Mouse (Mus musculus): ENCODE measurements around the gene Vmn1r235. TPM values are rescaled to one million over a fixed set of nuclear protein-coding genes. Genes with fewer than 3 reads are reported as not detected.
"Not testable (repeated sequence)": the region's sequence is repeated elsewhere in the genome, so short reads cannot be mapped to it uniquely, and the experiment has no call there.

Gene Vmn1r235
- polyA plus RNA-seq (2015; fragmentation: Nextera tagmentation; extraction: Ambion mirVana) = not detected in 2 replicates

DNA sequence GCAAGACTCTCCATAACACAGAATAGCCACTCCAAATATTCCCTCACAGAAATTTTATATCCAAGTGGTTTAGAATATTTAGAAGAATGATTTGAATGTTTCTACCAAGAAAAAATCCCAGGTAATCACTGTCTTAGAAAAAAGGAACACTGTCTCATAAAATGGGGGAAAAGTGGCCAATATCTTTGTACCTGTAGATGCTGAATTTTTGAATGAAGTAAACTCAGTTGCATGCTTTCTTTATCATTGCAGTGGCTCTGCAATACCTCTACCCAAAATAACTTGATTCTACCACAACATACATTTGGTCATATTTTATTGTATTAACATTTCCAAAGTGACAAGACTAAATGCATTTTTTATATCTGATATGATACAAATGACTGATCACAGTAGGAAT is at the start of gene Vmn1r235:
TSS of gene Vmn1r235 (plus strand) at position 301 of the 400 bp plus-strand sequence.
- no peak within 1 kb of the TSS for H3K4me2 ChIP-seq
- H3K4me3 ChIP-seq (replicated peaks) = no peak within 1 kb of the TSS
- no peak within 1 kb of the TSS for H3K27ac ChIP-seq
- H3K27me3 ChIP-seq = no peaks in the 10 kb centered on the region
- no peaks in the 10 kb centered on the region for H3K9me3 ChIP-seq (replicated peaks)
- no peak for ATAC-seq (ENCODE audit: low read depth)
- no peaks in the 10 kb centered on the region for H3K4me1 ChIP-seq (replicated peaks)
- no peak within 1 kb of the TSS for H3K9ac ChIP-seq
- no peaks in the 10 kb centered on the region for H3K36me3 ChIP-seq
- DNase-seq = no peak

DNA sequence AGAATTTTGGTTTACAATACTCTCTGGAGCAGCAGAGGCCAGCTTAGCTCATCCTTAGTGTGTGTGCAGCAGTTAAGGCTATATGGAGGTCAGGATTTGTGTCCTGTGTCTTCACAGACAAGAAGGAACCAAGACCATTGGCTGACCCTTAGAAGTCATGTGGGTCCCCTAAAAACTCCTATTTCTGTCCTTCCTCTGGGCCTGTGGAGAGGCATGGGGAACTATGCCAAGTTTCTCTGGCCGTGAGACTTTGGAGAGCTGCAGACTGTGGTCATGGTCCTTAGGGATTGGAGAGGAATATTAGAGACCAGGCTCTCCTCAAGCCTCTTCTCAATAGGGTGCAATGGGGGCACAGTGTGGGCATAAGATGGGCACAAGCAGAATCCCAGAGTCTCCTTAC is 45.1 kb upstream of the Vmn1r235 start:
- not testable (repeated sequence) for H3K4me1 ChIP-seq (replicated peaks); H3K27ac ChIP-seq; H3K27me3 ChIP-seq; H3K4me3 ChIP-seq (replicated peaks); H3K36me3 ChIP-seq; H3K9ac ChIP-seq; H3K4me2 ChIP-seq; DNase-seq; H3K9me3 ChIP-seq (replicated peaks); ATAC-seq (ENCODE audit: low read depth)
- 46% methylated on average over 1 of the region's 1 CpGs for WGBS (ENCODE audit: insufficient replicate concordance)

- ATAC-seq (ENCODE audit: low read depth) (no peak), DNase-seq (no peak)
- Histone ChIP-seq H3K27me3 (no peaks in the 10 kb centered on the region), H3K4me2 (no peak within 1 kb of the TSS), H3K36me3 (no peaks in the 10 kb centered on the region), H3K4me3 (replicated peaks) (no peak within 1 kb of the TSS), H3K4me1 (replicated peaks) (no peaks in the 10 kb centered on the region), H3K9me3 (replicated peaks) (no peaks in the 10 kb centered on the region), H3K27ac (no peak within 1 kb of the TSS), H3K9ac (no peak within 1 kb of the TSS)
- WGBS (ENCODE audit: insufficient replicate concordance) = 57% methylated on average over 1 of the region's 1 CpGs
Observed at GRCm38 (mm10) chr17:21225787-21226186, 30.4 kb upstream of the Vmn1r235 start, which contains the start of gene Vmn1r234. Gene Vmn1r234 (plus strand): TSS chr17:21226087.

GRCm38 (mm10) chr17:21231654-21232053 is 24.6 kb upstream of the Vmn1r235 start:
- ATAC-seq (ENCODE audit: low read depth) = no peak
- Histone ChIP-seq H3K4me1 (replicated peaks) (no peaks in the 10 kb centered on the region), H3K4me3 (replicated peaks) (no peak overlapping the region), H3K9ac (no peak overlapping the region), H3K27me3 (no peaks in the 10 kb centered on the region), H3K27ac (no peak overlapping the region), H3K9me3 (replicated peaks) (no peaks in the 10 kb centered on the region), H3K4me2 (no peak overlapping the region), H3K36me3 (no peaks in the 10 kb centered on the region)
- 25% methylated on average over 9 of the region's 9 CpGs for WGBS (ENCODE audit: insufficient replicate concordance)
- DNase-seq = no peak

DNA sequence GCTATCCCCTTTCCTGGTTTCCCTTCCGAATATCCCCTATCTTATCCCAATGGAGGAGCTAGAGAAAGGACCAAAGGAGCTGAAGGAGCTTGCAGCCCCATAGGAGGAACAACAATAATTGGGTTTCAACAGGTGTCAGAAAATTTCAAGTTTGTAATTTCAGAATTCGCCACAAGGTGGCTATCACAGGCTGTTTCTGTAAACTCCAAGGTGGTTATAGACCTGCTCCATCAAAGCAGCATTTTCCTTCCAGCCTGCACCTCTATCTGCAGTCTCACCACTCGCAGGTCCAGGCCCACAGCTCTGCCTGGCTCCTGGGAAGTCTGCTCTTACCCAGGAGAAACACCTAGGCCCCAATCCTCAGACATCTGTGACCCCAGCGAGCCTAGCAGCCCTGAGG is 15.9 kb downstream of the Vmn1r235 start:
- Histone ChIP-seq H3K4me2 (no peak overlapping the region), H3K9ac (no peak overlapping the region), H3K4me1 (replicated peaks) (no peaks in the 10 kb centered on the region), H3K4me3 (replicated peaks) (no peak overlapping the region), H3K36me3 (no peaks in the 10 kb centered on the region), H3K27me3 (no peaks in the 10 kb centered on the region), H3K27ac (no peak overlapping the region), H3K9me3 (replicated peaks) (no peaks in the 10 kb centered on the region)
- DNase-seq = peak; percentile 22
- no peak for ATAC-seq (ENCODE audit: low read depth)
- WGBS (ENCODE audit: insufficient replicate concordance) = 7% methylated on average over 4 of the region's 4 CpGs

DNA sequence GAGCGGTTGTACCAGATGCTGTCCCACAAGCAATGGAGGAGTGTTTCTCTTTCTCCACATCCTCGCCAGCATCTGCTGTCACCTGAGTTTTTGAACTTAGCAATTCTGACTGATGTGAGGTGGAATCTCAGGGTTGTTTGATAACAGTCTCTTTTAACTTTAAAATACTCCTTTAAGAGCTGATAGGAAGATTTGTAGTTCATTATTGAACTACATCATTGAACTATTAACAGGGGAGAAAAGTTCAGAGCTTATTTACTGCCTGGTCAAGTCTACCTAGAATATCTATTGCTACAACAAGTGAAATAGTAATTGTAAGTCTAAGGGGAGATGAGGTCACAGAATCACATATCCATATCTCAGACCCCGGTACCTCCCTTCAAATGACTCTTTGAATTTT is 26.4 kb downstream of the Vmn1r235 start, which contains the start of gene Vmn1r236:
TSS of gene Vmn1r236 (plus strand) at position 301 of the 400 bp plus-strand sequence.
- Histone ChIP-seq H3K4me1 (replicated peaks) (no peaks in the 10 kb centered on the region), H3K9ac (no peak within 1 kb of the TSS), H3K27me3 (no peaks in the 10 kb centered on the region), H3K4me3 (replicated peaks) (no peak within 1 kb of the TSS), H3K36me3 (no peaks in the 10 kb centered on the region), H3K4me2 (no peak within 1 kb of the TSS), H3K9me3 (replicated peaks) (no peaks in the 10 kb centered on the region), H3K27ac (no peak within 1 kb of the TSS)
- WGBS (ENCODE audit: insufficient replicate concordance) = 55% methylated on average over 3 of the region's 3 CpGs
- ATAC-seq (ENCODE audit: low read depth) (no peak), DNase-seq (no peak)

DNA sequence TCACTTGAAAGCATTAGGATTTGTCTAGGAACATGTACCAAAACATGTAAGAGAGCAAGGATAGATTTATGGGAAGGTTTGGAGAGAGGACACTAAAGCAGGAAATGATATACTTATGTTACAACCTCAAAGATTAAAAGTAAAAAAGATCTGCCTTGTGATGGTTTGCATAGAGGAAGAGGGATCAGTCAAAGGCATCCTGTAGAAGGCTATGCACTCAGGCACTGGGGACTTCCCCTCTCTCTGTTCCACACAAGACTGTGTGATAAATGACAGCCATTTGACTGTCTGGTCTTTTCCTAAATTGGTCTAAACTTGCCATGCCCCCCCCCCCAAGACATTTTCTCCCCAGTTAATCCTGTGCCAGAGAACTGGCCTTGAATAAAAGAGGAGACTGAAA is 28.2 kb downstream of the Vmn1r235 start:
- no peak overlapping the region for H3K4me3 ChIP-seq (replicated peaks)
- H3K4me2 ChIP-seq = no peak overlapping the region
- no peaks in the 10 kb centered on the region for H3K4me1 ChIP-seq (replicated peaks)
- ATAC-seq (ENCODE audit: low read depth) (no peak), DNase-seq (no peak)
- H3K27me3 ChIP-seq = no peaks in the 10 kb centered on the region
- no peaks in the 10 kb centered on the region for H3K36me3 ChIP-seq
- no peak overlapping the region for H3K27ac ChIP-seq
- H3K9ac ChIP-seq = no peak overlapping the region
- no peaks in the 10 kb centered on the region for H3K9me3 ChIP-seq (replicated peaks)

DNA sequence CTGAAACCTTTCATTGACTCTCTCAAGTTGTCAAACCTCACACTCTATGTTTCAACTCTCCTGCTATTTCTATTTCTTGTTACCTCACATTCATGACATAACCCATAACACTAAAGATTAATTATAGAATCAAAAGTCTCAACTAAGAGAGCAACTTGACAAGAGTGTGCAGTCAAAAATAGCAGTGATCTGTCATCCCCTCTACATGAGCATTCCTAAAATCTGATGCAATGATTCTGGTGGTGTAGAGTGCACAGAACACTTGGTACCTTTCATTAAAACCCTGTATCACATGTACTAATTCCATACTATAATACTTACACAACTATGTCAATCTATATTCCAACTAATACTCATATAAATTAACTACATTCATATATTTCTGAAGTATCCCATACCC is 33.5 kb downstream of the Vmn1r235 start:
- Histone ChIP-seq H3K4me1 (replicated peaks) (no peaks in the 10 kb centered on the region), H3K27me3 (no peaks in the 10 kb centered on the region), H3K27ac (no peak overlapping the region), H3K9ac (no peak overlapping the region), H3K4me2 (no peak overlapping the region), H3K4me3 (replicated peaks) (no peak overlapping the region), H3K36me3 (no peaks in the 10 kb centered on the region), H3K9me3 (replicated peaks) (no peaks in the 10 kb centered on the region)
- DNase-seq (no peak), ATAC-seq (ENCODE audit: low read depth) (no peak)

DNA sequence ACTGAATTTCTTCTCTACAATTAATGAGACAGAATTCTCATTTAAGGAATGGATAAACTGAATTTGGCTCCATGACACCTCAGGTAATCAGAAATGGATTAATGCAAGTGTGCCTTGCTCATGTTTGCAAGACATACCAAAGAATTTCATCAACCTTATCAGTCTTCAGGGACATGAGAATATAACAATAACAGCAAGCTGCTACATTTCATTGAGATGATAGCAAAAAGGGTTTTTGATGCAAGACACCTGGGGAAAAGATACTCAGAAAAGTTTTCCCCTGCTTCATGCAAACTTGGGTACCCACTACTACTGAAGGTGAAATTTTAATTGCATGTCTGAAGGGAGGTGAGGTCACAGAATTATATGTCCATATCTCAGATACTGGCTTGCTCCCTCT is 55.4 kb downstream of the Vmn1r235 start, which contains the start of gene Vmn1r237:
TSS of gene Vmn1r237 (plus strand) at position 301 of the 400 bp plus-strand sequence.
- Histone ChIP-seq H3K27ac (no peak within 1 kb of the TSS), H3K27me3 (no peaks in the 10 kb centered on the region), H3K4me3 (replicated peaks) (no peak within 1 kb of the TSS), H3K9ac (no peak within 1 kb of the TSS), H3K4me2 (no peak within 1 kb of the TSS), H3K36me3 (no peaks in the 10 kb centered on the region), H3K9me3 (replicated peaks) (no peaks in the 10 kb centered on the region), H3K4me1 (replicated peaks) (no peaks in the 10 kb centered on the region)
- ATAC-seq (ENCODE audit: low read depth) = no peak
- DNase-seq = no peak

Small RNA genes within 50 kb of the gene (microRNA-seq; reads per million reads assigned to microRNA genes)
- not detected for gene Gm26384

Other genes with a start within 250 kb of the Vmn1r235 start
- 4.8 and 5.1 TPM in 2 replicates for gene Zfp160, start 247.5 kb upstream of the Vmn1r235 start, polyA plus RNA-seq (2015; fragmentation: Nextera tagmentation; extraction: Ambion mirVana)
- gene Vmn1r234, start 30.3 kb upstream of the Vmn1r235 start, polyA plus RNA-seq (2015; fragmentation: Nextera tagmentation; extraction: Ambion mirVana) = not detected in 2 replicates
- gene Vmn1r236, start 26.5 kb downstream of the Vmn1r235 start, polyA plus RNA-seq (2015; fragmentation: Nextera tagmentation; extraction: Ambion mirVana) = not detected in 2 replicates
- not detected in 2 replicates for gene Vmn1r237, start 55.5 kb downstream of the Vmn1r235 start, polyA plus RNA-seq (2015; fragmentation: Nextera tagmentation; extraction: Ambion mirVana)
- 0.68 and 1.1 TPM in 2 replicates for gene Zfp677, start 127.3 kb downstream of the Vmn1r235 start, polyA plus RNA-seq (2015; fragmentation: Nextera tagmentation; extraction: Ambion mirVana)
- 2.1 and 2.6 TPM in 2 replicates for gene Zfp54, start 166.8 kb downstream of the Vmn1r235 start, polyA plus RNA-seq (2015; fragmentation: Nextera tagmentation; extraction: Ambion mirVana)
- 6.5 and 7.8 TPM in 2 replicates for gene Zfp51, start 194.0 kb downstream of the Vmn1r235 start, polyA plus RNA-seq (2015; fragmentation: Nextera tagmentation; extraction: Ambion mirVana)
- 3.2 and 5.2 TPM in 2 replicates for gene Zfp53, start 232.6 kb downstream of the Vmn1r235 start, polyA plus RNA-seq (2015; fragmentation: Nextera tagmentation; extraction: Ambion mirVana)